Mouse (Mus musculus): ENCODE data around the gene Omt2a. TPM values are rescaled to one million over a fixed set of nuclear protein-coding genes. Genes with fewer than 3 reads are reported as not detected.
"Not testable (repeated sequence)": the region's sequence is repeated elsewhere in the genome, so short reads cannot be mapped to it uniquely, and the experiment has no call there.

Gene Omt2a
- polyA plus RNA-seq, 1 experiment = not detected

- TF ChIP-seq CTCF (IDR thresholded peaks at IDR 0.05; ENCODE audit: control insufficient read depth, insufficient read depth, insufficient replicate concordance, low read depth, low read length) (no peak), POLR2A (IDR thresholded peaks at IDR 0.05; ENCODE audit: control insufficient read depth, low read depth, low read length) (no peak)
- Histone ChIP-seq H3K27ac (ENCODE audit: control insufficient read depth, insufficient read depth, low read depth, low read length) (no peak overlapping the region), H3K4me3 (ENCODE audit: control insufficient read depth, low read depth, low read length) (no peak overlapping the region), H3K27me3 (ENCODE audit: control insufficient read depth, insufficient read depth, low read length) (no peaks in the 10 kb centered on the region), H3K4me1 (ENCODE audit: control insufficient read depth, insufficient read depth, low read length) (no peaks in the 10 kb centered on the region), H3K36me3 (ENCODE audit: control insufficient read depth, insufficient read depth, low read length) (no peaks in the 10 kb centered on the region)
These were observed 37.1 kb upstream of the Omt2a start for GRCm38 (mm10) chr9:78351504-78352220.

GRCm38 (mm10) chr9:78350007-78350406, 35.4 kb upstream of the Omt2a start:
- not testable (repeated sequence) for H3K4me1 ChIP-seq (ENCODE audit: control insufficient read depth, insufficient read depth, low read length); H3K36me3 ChIP-seq (ENCODE audit: control insufficient read depth, insufficient read depth, low read length); H3K27ac ChIP-seq (ENCODE audit: control insufficient read depth, insufficient read depth, low read depth, low read length); H3K27me3 ChIP-seq (ENCODE audit: control insufficient read depth, insufficient read depth, low read length); H3K4me3 ChIP-seq (ENCODE audit: control insufficient read depth, low read depth, low read length)

DNA sequence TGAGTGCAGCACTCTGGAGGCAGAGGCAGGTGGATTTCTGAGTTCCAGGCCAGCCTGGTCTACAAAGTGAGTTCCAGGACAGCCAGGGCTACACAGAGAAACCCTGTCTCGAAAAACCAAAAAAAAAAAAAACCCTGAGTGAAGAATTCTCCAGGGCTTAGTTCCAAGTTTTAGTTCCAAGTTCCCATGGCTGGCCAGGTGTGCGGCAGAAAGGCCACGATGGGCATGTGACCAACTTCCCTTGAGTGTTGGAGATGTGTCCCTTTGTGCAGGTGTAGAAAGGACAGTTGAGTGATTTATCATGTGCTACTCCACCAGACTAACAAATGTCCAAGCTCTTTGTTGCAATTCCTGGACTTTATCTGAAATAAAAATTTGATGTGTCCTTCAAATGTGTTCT, 34.5 kb upstream of the Omt2a start:
- H3K4me3 ChIP-seq (ENCODE audit: control insufficient read depth, low read depth, low read length); H3K27me3 ChIP-seq (ENCODE audit: control insufficient read depth, insufficient read depth, low read length); H3K36me3 ChIP-seq (ENCODE audit: control insufficient read depth, insufficient read depth, low read length); H3K4me1 ChIP-seq (ENCODE audit: control insufficient read depth, insufficient read depth, low read length): not testable (repeated sequence)
- H3K27ac ChIP-seq (ENCODE audit: control insufficient read depth, insufficient read depth, low read depth, low read length) = peak overlapping the region; percentile 63; the same call in 1 of the 2 replicates

GRCm38 (mm10) chr9:78348206-78349004, 33.8 kb upstream of the Omt2a start:
- not testable (repeated sequence) for H3K27me3 ChIP-seq (ENCODE audit: control insufficient read depth, insufficient read depth, low read length); H3K36me3 ChIP-seq (ENCODE audit: control insufficient read depth, insufficient read depth, low read length); H3K4me3 ChIP-seq (ENCODE audit: control insufficient read depth, low read depth, low read length); H3K4me1 ChIP-seq (ENCODE audit: control insufficient read depth, insufficient read depth, low read length)
- H3K27ac ChIP-seq (ENCODE audit: control insufficient read depth, insufficient read depth, low read depth, low read length) = peak overlapping the region; percentile 63

- Histone ChIP-seq H3K27me3 (ENCODE audit: control insufficient read depth, insufficient read depth, low read length) (no peaks in the 10 kb centered on the region), H3K4me1 (ENCODE audit: control insufficient read depth, insufficient read depth, low read length) (no peaks in the 10 kb centered on the region), H3K4me3 (ENCODE audit: control insufficient read depth, low read depth, low read length) (no peak overlapping the region), H3K36me3 (ENCODE audit: control insufficient read depth, insufficient read depth, low read length) (no peaks in the 10 kb centered on the region), H3K27ac (ENCODE audit: control insufficient read depth, insufficient read depth, low read depth, low read length) (no peak overlapping the region)
- TF ChIP-seq POLR2A (IDR thresholded peaks at IDR 0.05; ENCODE audit: control insufficient read depth, low read depth, low read length) (no peak), CTCF (IDR thresholded peaks at IDR 0.05; ENCODE audit: control insufficient read depth, insufficient read depth, insufficient replicate concordance, low read depth, low read length) (no peak)
These were observed 32.4 kb upstream of the Omt2a start for GRCm38 (mm10) chr9:78347004-78347403.

DNA sequence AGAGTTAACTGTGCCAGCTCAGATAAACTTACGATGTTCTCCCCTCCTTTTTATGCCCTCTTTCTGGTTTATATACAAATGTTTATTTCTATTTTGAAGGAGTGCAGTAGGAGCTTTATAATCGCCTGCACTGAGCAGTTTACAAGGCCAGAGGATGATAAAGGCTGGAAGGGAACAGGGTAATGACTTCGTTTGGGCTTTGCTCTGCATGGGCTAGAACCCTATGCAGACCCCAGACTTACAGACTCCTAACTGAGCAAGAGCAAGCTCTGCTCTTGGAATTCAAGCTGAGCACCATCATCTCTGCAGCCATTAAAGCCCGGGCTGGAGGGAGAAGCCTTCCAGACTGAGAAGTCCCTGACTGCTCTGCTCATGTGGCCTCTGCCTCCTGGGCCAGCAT, 30.6 kb upstream of the Omt2a start:
- not testable (repeated sequence) for H3K27ac ChIP-seq (ENCODE audit: control insufficient read depth, insufficient read depth, low read depth, low read length)

GRCm38 (mm10) chr9:78343055-78343454, 28.5 kb upstream of the Omt2a start:
- H3K4me1 ChIP-seq (ENCODE audit: control insufficient read depth, insufficient read depth, low read length) = not testable (repeated sequence)

More for the DNA sequence above, 30.6 kb upstream of the Omt2a start:
- H3K4me3 ChIP-seq (ENCODE audit: control insufficient read depth, low read depth, low read length); H3K27me3 ChIP-seq (ENCODE audit: control insufficient read depth, insufficient read depth, low read length); H3K4me1 ChIP-seq (ENCODE audit: control insufficient read depth, insufficient read depth, low read length); H3K36me3 ChIP-seq (ENCODE audit: control insufficient read depth, insufficient read depth, low read length): not testable (repeated sequence)

GRCm38 (mm10) chr9:78342494-78342893, 27.9 kb upstream of the Omt2a start:
- H3K27me3 ChIP-seq (ENCODE audit: control insufficient read depth, insufficient read depth, low read length); H3K36me3 ChIP-seq (ENCODE audit: control insufficient read depth, insufficient read depth, low read length); H3K4me3 ChIP-seq (ENCODE audit: control insufficient read depth, low read depth, low read length); H3K27ac ChIP-seq (ENCODE audit: control insufficient read depth, insufficient read depth, low read depth, low read length); H3K4me1 ChIP-seq (ENCODE audit: control insufficient read depth, insufficient read depth, low read length): not testable (repeated sequence)

More at GRCm38 (mm10) chr9:78343055-78343454, 28.5 kb upstream of the Omt2a start:
- not testable (repeated sequence) for H3K4me3 ChIP-seq (ENCODE audit: control insufficient read depth, low read depth, low read length); H3K36me3 ChIP-seq (ENCODE audit: control insufficient read depth, insufficient read depth, low read length); H3K27me3 ChIP-seq (ENCODE audit: control insufficient read depth, insufficient read depth, low read length); H3K27ac ChIP-seq (ENCODE audit: control insufficient read depth, insufficient read depth, low read depth, low read length)
